Mouse (Mus musculus) hindlimb bud, embryonic 11.5 days (tissue): ENCODE measurements around the gene Cyp2c50.
"Not testable (repeated sequence)": the region's sequence is repeated elsewhere in the genome, so short reads cannot be mapped to it uniquely, and the experiment has no call there.

Source experiments
- DNase-seq: peaks from one replicate; pipeline ENCODE4 v3.0.0-alpha.2; 2012; ENCODE audit warnings: low read depth, low spot score; ENCODE audit errors: extremely low spot score

The Cyp2c50 gene

GRCm38 (mm10) chr19:40089421-40089820, at the start of gene Cyp2c50:
TSS of gene Cyp2c50 (plus strand) at chr19:40089688.
- not testable (repeated sequence) for DNase-seq

GRCm38 (mm10) chr19:40073701-40074100, 15.8 kb upstream of the Cyp2c50 start, which contains the start of gene Cyp2c54:
TSS of gene Cyp2c54 (minus strand) at chr19:40073827.
- no peak for DNase-seq

- DNase-seq = no peak
These were observed 1.1 kb upstream of the Cyp2c50 start for GRCm38 (mm10) chr19:40088381-40088780.

DNA sequence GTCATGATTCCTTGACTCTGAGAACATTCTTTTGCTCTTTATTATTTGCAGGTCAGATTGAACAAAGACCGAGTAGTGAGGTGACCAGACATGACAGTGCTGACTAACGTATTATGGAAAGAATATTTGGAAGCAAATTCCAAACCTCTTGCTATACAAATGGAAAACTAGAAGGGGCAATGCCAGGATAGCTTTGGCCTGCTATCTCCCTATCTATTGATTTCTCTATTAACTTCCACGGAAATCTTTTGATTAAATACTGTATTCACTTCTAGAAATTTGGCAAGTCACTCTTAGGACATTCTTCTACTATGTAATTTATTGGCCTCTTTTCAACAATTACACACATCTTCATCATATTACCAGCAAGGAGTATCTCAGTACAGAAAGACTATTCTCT, 1.6 kb downstream of the Cyp2c50 start:
- no peak for DNase-seq

DNA sequence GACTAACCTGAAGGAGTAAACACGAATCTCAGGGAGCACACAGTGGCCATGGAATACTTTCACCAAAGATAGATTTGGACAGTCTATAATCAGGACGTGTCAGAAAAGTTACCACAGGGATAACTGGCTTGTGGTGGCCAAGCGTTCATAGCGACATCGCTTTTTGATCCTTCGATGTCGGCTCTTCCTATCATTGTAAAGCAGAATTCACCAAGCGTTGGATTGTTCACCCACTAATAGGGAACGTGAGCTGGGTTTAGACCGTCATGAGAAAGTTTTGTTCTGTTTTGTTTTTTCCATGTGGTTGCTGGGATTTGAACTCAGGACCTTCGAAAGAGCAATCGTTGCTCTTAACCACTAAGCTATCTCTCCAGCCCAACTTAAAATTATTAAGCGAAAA, 30.1 kb downstream of the Cyp2c50 start:
- DNase-seq = not testable (repeated sequence)

GRCm38 (mm10) chr19:40125165-40125564, 35.7 kb downstream of the Cyp2c50 start:
- not testable (repeated sequence) for DNase-seq

DNA sequence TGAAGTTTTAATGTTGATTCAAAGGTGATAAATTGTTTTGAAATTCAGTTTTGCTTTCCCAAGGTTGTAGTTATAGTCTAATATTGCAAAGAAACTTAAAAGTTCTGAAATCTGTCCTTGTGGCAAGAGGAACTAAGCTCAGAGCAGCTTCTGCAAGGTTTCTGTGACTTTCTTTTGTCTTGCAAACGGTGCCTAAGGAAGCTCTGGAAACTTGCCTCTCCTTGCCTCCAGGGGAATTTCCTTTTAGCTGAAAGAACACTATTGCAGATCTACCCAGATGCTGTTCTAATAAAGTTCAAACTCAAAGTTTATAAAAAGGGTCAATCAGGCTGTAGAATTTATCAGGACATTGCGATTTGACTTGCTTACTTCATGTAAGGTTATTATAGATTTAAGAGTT, 37.5 kb downstream of the Cyp2c50 start:
- DNase-seq = not testable (repeated sequence)
